Mouse (Mus musculus): ENCODE measurements around the gene Gp2. TPM values are rescaled to one million over a fixed set of nuclear protein-coding genes. Genes with fewer than 3 reads are reported as not detected.

Gene Gp2
- polyA plus RNA-seq (2016; fragmentation: Nextera tagmentation; extraction: Ambion mirVana), result not detected in 2 replicates

GRCm38 (mm10) chr7:119459185-119459584 lies at the start of gene Gp2:
TSS of gene Gp2 (minus strand) at chr7:119459285.
- no peaks in the 10 kb centered on the region for H3K4me1 ChIP-seq
- no peak for DNase-seq (ENCODE audit: low spot score)
- no peak within 1 kb of the TSS for H3K27ac ChIP-seq
- H3K9me3 ChIP-seq, result no peaks in the 10 kb centered on the region
- H3K4me3 ChIP-seq, result no peak within 1 kb of the TSS
- 86% methylated on average over 6 of the region's 6 CpGs for WGBS
- no peaks in the 10 kb centered on the region for H3K27me3 ChIP-seq (ENCODE audit: insufficient read depth, poor library complexity, severe bottlenecking)
- H3K36me3 ChIP-seq, result no peaks in the 10 kb centered on the region

DNA sequence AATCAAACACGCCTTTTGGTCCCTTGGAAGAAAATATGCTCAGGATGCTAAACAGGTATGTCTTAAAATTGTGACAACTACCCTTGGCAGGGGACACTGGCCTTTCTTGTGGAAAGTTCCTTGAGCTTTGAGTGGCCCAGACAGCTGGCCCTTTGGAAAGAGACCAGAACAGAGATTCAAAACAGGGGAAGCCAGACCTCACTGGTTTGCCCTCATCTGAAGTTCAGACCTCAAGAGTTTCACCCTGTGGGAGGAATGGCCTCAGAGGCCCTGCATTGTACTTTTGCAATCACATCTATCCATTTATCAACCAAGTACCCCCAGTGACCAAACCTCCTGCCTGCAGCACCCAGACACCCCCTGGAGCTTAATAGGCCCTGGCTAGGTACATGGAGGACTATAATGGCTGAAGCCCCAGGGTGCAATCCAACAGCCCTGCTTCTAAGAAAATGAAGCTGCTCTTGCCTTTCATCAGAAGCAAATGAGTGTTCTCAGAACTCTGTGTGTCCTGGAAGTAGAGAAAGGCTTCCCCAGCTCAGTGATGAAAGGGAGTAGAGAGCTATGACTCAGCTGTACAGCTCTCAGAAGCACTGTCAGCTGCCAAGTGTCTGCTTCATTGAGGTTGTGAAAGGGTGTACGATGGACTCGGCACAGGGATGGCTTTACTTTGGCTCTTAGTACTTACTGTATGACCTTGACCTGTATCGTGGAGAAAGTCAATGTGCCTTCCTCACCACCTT lies 31.1 kb upstream of the Gp2 start:
- 75% methylated on average over 4 of the region's 4 CpGs for WGBS
- DNase-seq (ENCODE audit: low spot score), result no peak

GRCm38 (mm10) chr7:119486683-119487082 lies 27.6 kb upstream of the Gp2 start:
- 87% methylated on average over 5 of the region's 5 CpGs for WGBS
- Histone ChIP-seq H3K27ac (no peak overlapping the region), H3K9me3 (no peaks in the 10 kb centered on the region)

More for the DNA sequence above, 31.1 kb upstream of the Gp2 start:
- Histone ChIP-seq H3K27me3 (ENCODE audit: insufficient read depth, poor library complexity, severe bottlenecking) (no peaks in the 10 kb centered on the region), H3K36me3 (no peaks in the 10 kb centered on the region), H3K9me3 (no peaks in the 10 kb centered on the region), H3K4me1 (no peaks in the 10 kb centered on the region), H3K4me3 (no peak overlapping the region), H3K27ac (no peak overlapping the region)

DNA sequence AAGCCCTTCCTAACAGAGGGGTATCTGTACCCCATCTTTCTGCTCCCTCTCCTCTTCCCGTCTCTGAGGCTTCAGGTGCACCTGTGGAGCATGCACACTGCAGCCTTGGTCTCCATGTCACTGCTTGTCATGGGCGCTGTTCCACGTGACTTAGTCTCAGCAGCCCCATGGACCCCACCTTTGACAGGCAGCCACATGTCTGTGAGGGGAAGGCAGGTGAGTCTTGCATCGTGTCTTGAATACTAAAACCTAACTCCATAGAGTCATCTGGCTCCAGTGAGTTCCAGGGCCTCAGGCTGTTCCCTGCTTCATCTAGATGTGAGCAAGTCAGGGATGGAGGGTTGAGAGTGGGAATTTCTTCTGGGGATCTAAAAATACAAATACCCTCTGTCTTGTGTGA lies 25.1 kb upstream of the Gp2 start:
- Histone ChIP-seq H3K27ac (no peak overlapping the region), H3K4me1 (no peaks in the 10 kb centered on the region), H3K9me3 (no peaks in the 10 kb centered on the region), H3K36me3 (no peaks in the 10 kb centered on the region), H3K4me3 (no peak overlapping the region), H3K27me3 (ENCODE audit: insufficient read depth, poor library complexity, severe bottlenecking) (no peaks in the 10 kb centered on the region)
- no peak for DNase-seq (ENCODE audit: low spot score)
- 71% methylated on average over 4 of the region's 4 CpGs for WGBS

More at GRCm38 (mm10) chr7:119486683-119487082, 27.6 kb upstream of the Gp2 start:
- H3K4me1 ChIP-seq, result no peaks in the 10 kb centered on the region
- H3K36me3 ChIP-seq, result no peaks in the 10 kb centered on the region
- DNase-seq (ENCODE audit: low spot score), result no peak
- no peak overlapping the region for H3K4me3 ChIP-seq
- H3K27me3 ChIP-seq (ENCODE audit: insufficient read depth, poor library complexity, severe bottlenecking), result no peaks in the 10 kb centered on the region

DNA sequence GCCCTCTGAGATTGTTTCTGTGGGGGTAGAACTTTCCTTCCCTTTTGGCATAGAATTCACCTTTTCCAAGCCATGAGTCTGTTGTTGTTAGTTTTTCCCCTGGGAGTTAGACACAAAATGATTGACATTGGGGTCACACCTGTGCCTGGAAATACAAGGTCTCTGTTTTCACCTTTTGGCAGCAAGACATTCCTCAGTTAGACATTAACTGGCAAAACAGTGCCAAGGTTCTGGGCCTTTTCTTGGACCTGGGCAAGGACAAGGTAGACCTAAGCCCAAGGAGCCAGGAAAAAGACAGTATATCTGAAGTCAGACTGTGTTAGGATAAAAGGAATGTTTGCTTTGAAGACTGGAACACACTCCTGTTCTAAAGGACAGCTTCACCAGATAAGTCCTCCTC lies 20.2 kb upstream of the Gp2 start, which contains the start of gene Umod:
Gene Umod (minus strand): TSS at position 27 of the 400 bp plus-strand sequence.
- H3K36me3 ChIP-seq, result no peaks in the 10 kb centered on the region
- H3K27me3 ChIP-seq (ENCODE audit: insufficient read depth, poor library complexity, severe bottlenecking), result no peaks in the 10 kb centered on the region

DNA sequence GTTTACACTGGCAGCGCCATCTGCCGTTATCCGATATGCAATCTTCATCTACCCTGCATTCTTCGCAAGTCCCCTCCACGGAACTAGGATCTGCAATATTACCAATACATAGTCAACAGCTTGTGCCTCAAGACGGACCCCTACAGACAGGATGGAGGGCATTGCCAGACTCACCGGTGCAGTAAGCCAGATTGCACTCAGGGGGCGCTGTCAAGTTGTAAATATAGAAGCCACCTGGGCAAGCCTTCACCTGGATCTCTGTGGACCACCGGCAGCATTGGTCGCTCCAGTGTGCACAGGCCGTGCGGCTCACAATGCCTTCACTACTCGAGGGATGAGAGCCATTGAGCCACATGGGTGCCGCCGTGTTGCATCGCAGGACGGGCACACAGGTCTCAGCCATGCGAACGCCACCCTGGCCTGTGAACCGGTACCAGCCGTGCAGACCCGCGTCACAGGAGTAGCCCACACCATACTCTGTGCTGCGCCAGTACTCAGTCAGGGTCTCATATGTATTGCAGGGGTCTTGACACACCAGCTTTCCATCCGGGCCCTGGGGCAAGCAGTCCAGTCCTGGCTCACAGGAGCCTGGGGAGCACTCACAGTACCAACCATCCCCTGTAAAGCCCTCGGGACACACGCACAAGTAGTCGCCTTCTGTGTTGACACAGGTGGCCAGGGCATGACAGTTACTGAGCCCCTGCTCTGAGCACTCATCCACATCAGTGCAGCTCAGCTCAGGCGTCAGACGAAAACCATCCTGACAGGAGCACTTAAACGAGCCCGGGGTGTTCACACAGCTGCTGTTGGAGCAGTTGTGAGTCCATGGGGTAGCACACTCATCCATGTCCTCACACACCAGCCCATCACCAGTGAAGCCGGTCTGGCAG lies 17.7 kb upstream of the Gp2 start:
- H3K4me3 ChIP-seq, result no peak overlapping the region
- no peaks in the 10 kb centered on the region for H3K4me1 ChIP-seq
- H3K36me3 ChIP-seq, result no peaks in the 10 kb centered on the region
- WGBS, result 69% methylated on average over 33 of the region's 33 CpGs
- no peaks in the 10 kb centered on the region for H3K9me3 ChIP-seq
- no peaks in the 10 kb centered on the region for H3K27me3 ChIP-seq (ENCODE audit: insufficient read depth, poor library complexity, severe bottlenecking)
- no peak for DNase-seq (ENCODE audit: low spot score)
- no peak overlapping the region for H3K27ac ChIP-seq

More for the DNA sequence above, 20.2 kb upstream of the Gp2 start, which contains the start of gene Umod:
- Histone ChIP-seq H3K27ac (no peak within 1 kb of the TSS), H3K4me3 (no peak within 1 kb of the TSS), H3K4me1 (no peaks in the 10 kb centered on the region), H3K9me3 (no peaks in the 10 kb centered on the region)
- DNase-seq (ENCODE audit: low spot score), result no peak

GRCm38 (mm10) chr7:119454192-119454591 lies 4.9 kb downstream of the Gp2 start:
- Histone ChIP-seq H3K9me3 (no peaks in the 10 kb centered on the region), H3K36me3 (no peaks in the 10 kb centered on the region), H3K27ac (no peak overlapping the region), H3K4me3 (no peak overlapping the region), H3K27me3 (ENCODE audit: insufficient read depth, poor library complexity, severe bottlenecking) (no peaks in the 10 kb centered on the region), H3K4me1 (no peaks in the 10 kb centered on the region)
- DNase-seq (ENCODE audit: low spot score), result no peak
- 79% methylated on average over 7 of the region's 7 CpGs for WGBS

DNA sequence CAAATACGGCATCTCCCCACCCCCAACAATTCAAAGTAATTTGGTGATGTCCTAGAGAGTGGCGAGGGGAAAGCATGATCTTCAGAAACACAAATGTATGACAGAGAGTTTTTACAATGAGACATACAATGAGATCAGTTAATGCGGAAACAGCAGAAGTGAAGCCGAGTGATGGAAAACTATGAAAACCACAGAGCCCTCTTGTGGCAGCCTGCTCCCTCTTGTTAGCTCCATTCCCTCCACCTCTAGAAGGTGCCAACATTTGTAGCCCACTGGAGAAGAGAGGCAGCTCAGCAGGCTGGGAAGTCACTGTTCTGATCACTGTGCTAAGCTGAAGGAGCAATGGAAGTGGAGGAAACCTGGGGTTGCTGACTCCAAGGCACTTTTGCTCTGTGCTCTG lies 15.2 kb downstream of the Gp2 start:
- DNase-seq (ENCODE audit: low spot score), result no peak
- H3K36me3 ChIP-seq, result no peaks in the 10 kb centered on the region

DNA sequence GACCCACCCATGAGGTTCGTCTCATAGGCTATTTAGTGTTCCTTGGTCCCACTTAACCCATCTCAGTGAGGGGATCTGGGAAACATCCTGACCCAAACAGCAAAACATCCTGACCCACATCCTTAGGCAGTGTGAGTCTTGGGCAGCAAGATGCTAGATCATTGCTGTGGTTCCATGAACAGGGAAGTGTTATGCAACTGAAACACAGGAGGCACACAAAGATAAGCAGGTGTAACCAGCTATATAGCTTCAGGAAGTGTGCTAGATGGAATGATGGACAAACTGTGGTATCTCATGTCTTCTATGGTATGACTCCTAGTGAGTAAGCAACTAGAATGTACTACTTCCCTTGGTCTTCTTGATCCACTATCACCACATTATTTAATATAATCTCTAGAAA lies 17.1 kb downstream of the Gp2 start:
- Histone ChIP-seq H3K4me3 (no peak overlapping the region), H3K4me1 (no peaks in the 10 kb centered on the region), H3K9me3 (no peaks in the 10 kb centered on the region), H3K36me3 (no peaks in the 10 kb centered on the region), H3K27ac (no peak overlapping the region), H3K27me3 (ENCODE audit: insufficient read depth, poor library complexity, severe bottlenecking) (no peaks in the 10 kb centered on the region)
- WGBS, result 63% methylated on average over 1 of the region's 1 CpGs
- no peak for DNase-seq (ENCODE audit: low spot score)

More for the DNA sequence above, 15.2 kb downstream of the Gp2 start:
- H3K27ac ChIP-seq, result no peak overlapping the region
- no peaks in the 10 kb centered on the region for H3K9me3 ChIP-seq
- H3K4me3 ChIP-seq, result no peak overlapping the region
- no peaks in the 10 kb centered on the region for H3K4me1 ChIP-seq
- H3K27me3 ChIP-seq (ENCODE audit: insufficient read depth, poor library complexity, severe bottlenecking), result no peaks in the 10 kb centered on the region
- 62% methylated on average over 4 of the region's 4 CpGs for WGBS

- Histone ChIP-seq H3K4me1 (no peaks in the 10 kb centered on the region), H3K27ac (no peak overlapping the region), H3K27me3 (ENCODE audit: insufficient read depth, poor library complexity, severe bottlenecking) (no peaks in the 10 kb centered on the region), H3K9me3 (no peaks in the 10 kb centered on the region), H3K36me3 (no peaks in the 10 kb centered on the region), H3K4me3 (no peak overlapping the region)
- DNase-seq (ENCODE audit: low spot score), result no peak
- WGBS, result 19% methylated on average over 6 of the region's 6 CpGs
These were observed 31.9 kb downstream of the Gp2 start for GRCm38 (mm10) chr7:119427180-119427616.

DNA sequence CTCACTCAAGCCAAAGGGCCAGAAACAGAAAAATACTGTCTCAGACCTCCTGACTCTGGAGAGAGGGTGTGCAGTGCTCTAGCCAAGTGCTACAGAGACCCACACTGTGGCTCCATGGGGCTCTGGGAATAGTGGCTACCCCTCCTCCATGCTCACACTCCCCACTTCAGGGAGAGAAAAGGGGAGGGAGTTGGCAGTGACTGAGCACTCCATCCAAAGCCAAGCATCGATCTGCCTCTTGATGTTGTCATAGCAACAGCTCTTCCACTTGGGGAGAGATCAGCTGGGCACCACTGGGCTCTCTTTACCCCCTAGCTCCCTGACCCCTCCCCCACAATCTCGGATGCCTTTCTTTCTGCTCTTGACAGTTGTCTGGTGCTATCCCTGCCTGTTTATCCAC lies 38.4 kb downstream of the Gp2 start:
- H3K9me3 ChIP-seq, result no peaks in the 10 kb centered on the region

DNA sequence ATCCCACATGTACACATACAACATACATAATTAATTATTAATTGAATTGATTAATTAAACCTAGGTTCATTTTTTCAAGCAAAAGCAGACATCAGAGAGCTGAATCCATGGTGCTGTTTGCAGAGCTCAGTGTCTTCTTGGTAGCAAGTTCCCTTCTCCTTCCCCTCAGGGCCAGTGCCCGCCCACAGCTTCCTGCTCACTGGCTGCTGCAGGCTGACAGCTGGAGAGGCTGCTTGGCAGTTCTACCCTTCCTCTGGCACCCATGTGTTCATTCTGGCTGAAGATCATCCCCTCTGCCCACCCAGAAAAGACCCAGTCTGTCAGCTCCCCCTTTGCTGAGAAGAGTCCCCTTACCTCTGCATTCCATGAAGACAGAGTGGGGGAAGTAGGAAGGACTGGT lies 40.6 kb downstream of the Gp2 start:
- H3K27me3 ChIP-seq (ENCODE audit: insufficient read depth, poor library complexity, severe bottlenecking), result no peaks in the 10 kb centered on the region
- no peaks in the 10 kb centered on the region for H3K36me3 ChIP-seq
- WGBS, result 78% methylated on average over 1 of the region's 1 CpGs
- no peak overlapping the region for H3K4me3 ChIP-seq
- DNase-seq (ENCODE audit: low spot score), result no peak
- H3K4me1 ChIP-seq, result no peaks in the 10 kb centered on the region
- H3K27ac ChIP-seq, result no peak overlapping the region
- H3K9me3 ChIP-seq, result no peaks in the 10 kb centered on the region

More for the DNA sequence above, 38.4 kb downstream of the Gp2 start:
- Histone ChIP-seq H3K4me1 (no peaks in the 10 kb centered on the region), H3K36me3 (no peaks in the 10 kb centered on the region), H3K27me3 (ENCODE audit: insufficient read depth, poor library complexity, severe bottlenecking) (no peaks in the 10 kb centered on the region), H3K27ac (no peak overlapping the region), H3K4me3 (no peak overlapping the region)
- WGBS, result 7% methylated on average over 2 of the region's 2 CpGs
- no peak for DNase-seq (ENCODE audit: low spot score)

Measured in heart, embryonic 10.5 days (tissue).